Mouse (Mus musculus): Measurements from ENCODE around the gene Tnfsf9. TPM values are rescaled to one million over a fixed set of nuclear protein-coding genes. Genes with fewer than 3 reads are reported as not detected.

Tnfsf9 gene
- total and polyA plus RNA-seq, 2 experiments from 2014 or later: 4.7 to 8.1 TPM

DNA sequence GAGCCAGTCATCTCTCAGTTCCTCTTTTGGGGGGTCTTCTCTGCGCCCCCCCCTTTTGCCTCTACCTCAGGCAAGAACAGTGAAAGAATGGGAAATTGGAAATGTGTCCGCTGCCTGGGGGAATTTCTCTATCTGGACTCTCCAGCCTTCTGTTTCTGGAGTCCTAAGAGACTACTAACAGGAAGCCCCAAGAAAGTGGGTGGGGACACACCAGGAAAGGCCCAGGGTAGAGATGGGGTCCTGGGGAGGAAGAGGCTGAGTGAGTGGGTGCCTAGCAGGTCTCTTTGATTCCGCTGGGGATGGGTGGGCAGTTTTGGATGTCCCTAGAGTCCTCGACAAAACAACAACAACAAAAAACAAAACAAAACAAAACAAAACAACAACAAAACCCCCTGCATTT, 629 bp upstream of the Tnfsf9 start:
- Histone ChIP-seq H3K36me3 (ENCODE audit: insufficient read depth, low read length) (no peaks in the 10 kb centered on the region), H3K4me3 (ENCODE audit: low read length) (peak overlapping the region; percentile 69), H3K4me1 (ENCODE audit: insufficient read depth, low read length) (0 out of 2 replicates have a peak, but pooled peaks cover 4% of the 10 kb centered on the region), H3K9ac (replicated peaks; ENCODE audit: low read length) (peak overlapping the region; percentile 54; the same call in 1 of the 2 replicates), H3K4me2 (ENCODE audit: low read depth, low read length) (peak overlapping the region; percentile 76), H3K27ac (no peak overlapping the region), H3K9me3 (ENCODE audit: low read length) (no peaks in the 10 kb centered on the region), H3K27me3 (ENCODE audit: insufficient read depth, low read length) (no peaks in the 10 kb centered on the region)
- 42% methylated on average over 4 of the region's 4 CpGs for WGBS
- no peak for TF ChIP-seq CTCF (IDR thresholded peaks at IDR 0.05; ENCODE audit: low read depth)
- DNase-seq (ENCODE audit: low spot score): no peak
- no peak for ATAC-seq

DNA sequence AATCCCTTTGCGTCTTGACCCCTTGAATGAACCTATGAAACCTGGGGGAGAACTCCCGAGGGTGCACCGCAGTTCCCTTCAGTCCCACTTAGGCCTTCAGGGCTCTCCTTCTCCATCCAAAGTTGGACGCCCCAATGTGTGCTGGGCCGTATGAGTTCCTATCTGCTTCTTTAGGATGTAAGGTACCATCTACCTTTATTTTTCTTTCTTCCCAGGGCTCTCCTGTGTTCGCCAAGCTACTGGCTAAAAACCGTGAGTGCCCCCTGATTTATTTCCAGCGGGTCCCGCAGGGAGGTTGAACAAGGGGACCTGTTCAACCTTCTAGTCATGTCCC, 877 bp downstream of the Tnfsf9 start:
- WGBS: 8% methylated on average over 9 of the region's 9 CpGs
- peak overlapping the region; percentile 54; the same call in 1 of the 2 replicates for H3K9ac ChIP-seq (replicated peaks; ENCODE audit: low read length)
- no peaks in the 10 kb centered on the region for H3K9me3 ChIP-seq (ENCODE audit: low read length)
- H3K4me1 ChIP-seq (ENCODE audit: insufficient read depth, low read length): 0 out of 2 replicates have a peak, but pooled peaks cover 4% of the 10 kb centered on the region
- peak overlapping the region; percentile 69 for H3K4me3 ChIP-seq (ENCODE audit: low read length)
- no peak for DNase-seq (ENCODE audit: low spot score)
- no peak for TF ChIP-seq CTCF (IDR thresholded peaks at IDR 0.05; ENCODE audit: low read depth)
- no peaks in the 10 kb centered on the region for H3K36me3 ChIP-seq (ENCODE audit: insufficient read depth, low read length)
- peak overlapping the region; percentile 76 for H3K4me2 ChIP-seq (ENCODE audit: low read depth, low read length)
- ATAC-seq: 0 out of 2 replicates have a peak, but pooled peaks have one; percentile 6
- H3K27me3 ChIP-seq (ENCODE audit: insufficient read depth, low read length): no peaks in the 10 kb centered on the region
- no peak overlapping the region for H3K27ac ChIP-seq

DNA sequence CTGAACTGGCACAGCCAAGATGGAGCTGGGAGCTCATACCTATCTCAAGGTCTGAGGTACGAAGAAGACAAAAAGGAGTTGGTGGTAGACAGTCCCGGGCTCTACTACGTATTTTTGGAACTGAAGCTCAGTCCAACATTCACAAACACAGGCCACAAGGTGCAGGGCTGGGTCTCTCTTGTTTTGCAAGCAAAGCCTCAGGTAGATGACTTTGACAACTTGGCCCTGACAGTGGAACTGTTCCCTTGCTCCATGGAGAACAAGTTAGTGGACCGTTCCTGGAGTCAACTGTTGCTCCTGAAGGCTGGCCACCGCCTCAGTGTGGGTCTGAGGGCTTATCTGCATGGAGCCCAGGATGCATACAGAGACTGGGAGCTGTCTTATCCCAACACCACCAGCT, 1.9 kb downstream of the Tnfsf9 start:
- H3K9ac ChIP-seq (replicated peaks; ENCODE audit: low read length): no peak overlapping the region
- no peaks in the 10 kb centered on the region for H3K9me3 ChIP-seq (ENCODE audit: low read length)
- no peak for TF ChIP-seq CTCF (IDR thresholded peaks at IDR 0.05; ENCODE audit: low read depth)
- no peaks in the 10 kb centered on the region for H3K27me3 ChIP-seq (ENCODE audit: insufficient read depth, low read length)
- 0 out of 2 replicates have a peak, but pooled peaks cover 4% of the 10 kb centered on the region for H3K4me1 ChIP-seq (ENCODE audit: insufficient read depth, low read length)
- no peak overlapping the region for H3K4me3 ChIP-seq (ENCODE audit: low read length)
- DNase-seq (ENCODE audit: low spot score) (no peak), ATAC-seq (no peak)
- H3K36me3 ChIP-seq (ENCODE audit: insufficient read depth, low read length): no peaks in the 10 kb centered on the region
- H3K4me2 ChIP-seq (ENCODE audit: low read depth, low read length): no peak overlapping the region
- no peak overlapping the region for H3K27ac ChIP-seq
- WGBS: 92% methylated on average over 5 of the region's 5 CpGs

DNA sequence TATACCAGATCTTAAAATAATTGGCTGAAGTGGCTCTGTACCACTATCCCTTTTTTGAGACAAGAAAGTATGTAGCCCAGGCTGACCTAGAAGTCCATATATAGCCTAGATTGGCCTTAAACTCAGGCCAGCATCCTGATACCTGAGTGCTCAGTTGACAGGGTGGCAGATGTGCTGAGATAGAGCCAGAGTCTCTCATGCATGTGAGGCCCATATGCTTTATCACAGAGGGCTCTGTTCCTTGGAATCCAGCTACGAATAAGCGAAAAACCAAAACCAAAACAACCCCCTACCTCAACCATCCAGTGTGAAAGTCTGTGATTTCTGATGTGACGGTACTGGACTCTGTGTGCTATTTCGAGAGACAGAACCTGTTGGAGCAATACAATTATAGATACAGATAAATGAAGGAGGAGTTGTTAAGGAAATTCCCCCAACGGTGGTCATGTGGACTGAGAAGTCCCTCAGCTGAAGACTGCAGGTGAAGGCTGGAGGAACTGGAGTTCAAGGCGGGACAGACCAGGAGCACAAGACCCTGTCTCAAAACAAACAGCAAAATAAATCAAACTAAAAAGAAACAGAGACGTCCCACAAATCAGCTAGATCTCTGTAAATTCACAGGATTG, 3.0 kb downstream of the Tnfsf9 start:
- H3K27me3 ChIP-seq (ENCODE audit: insufficient read depth, low read length): no peaks in the 10 kb centered on the region
- ATAC-seq (no peak), DNase-seq (ENCODE audit: low spot score) (no peak)
- no peak overlapping the region for H3K4me3 ChIP-seq (ENCODE audit: low read length)
- no peak for TF ChIP-seq CTCF (IDR thresholded peaks at IDR 0.05; ENCODE audit: low read depth)
- no peak overlapping the region for H3K27ac ChIP-seq
- WGBS: 80% methylated on average over 7 of the region's 7 CpGs
- 0 out of 2 replicates have a peak, but pooled peaks cover 4% of the 10 kb centered on the region for H3K4me1 ChIP-seq (ENCODE audit: insufficient read depth, low read length)
- no peak overlapping the region for H3K9ac ChIP-seq (replicated peaks; ENCODE audit: low read length)
- H3K9me3 ChIP-seq (ENCODE audit: low read length): no peaks in the 10 kb centered on the region
- H3K36me3 ChIP-seq (ENCODE audit: insufficient read depth, low read length): no peaks in the 10 kb centered on the region
- H3K4me2 ChIP-seq (ENCODE audit: low read depth, low read length): no peak overlapping the region

DNA sequence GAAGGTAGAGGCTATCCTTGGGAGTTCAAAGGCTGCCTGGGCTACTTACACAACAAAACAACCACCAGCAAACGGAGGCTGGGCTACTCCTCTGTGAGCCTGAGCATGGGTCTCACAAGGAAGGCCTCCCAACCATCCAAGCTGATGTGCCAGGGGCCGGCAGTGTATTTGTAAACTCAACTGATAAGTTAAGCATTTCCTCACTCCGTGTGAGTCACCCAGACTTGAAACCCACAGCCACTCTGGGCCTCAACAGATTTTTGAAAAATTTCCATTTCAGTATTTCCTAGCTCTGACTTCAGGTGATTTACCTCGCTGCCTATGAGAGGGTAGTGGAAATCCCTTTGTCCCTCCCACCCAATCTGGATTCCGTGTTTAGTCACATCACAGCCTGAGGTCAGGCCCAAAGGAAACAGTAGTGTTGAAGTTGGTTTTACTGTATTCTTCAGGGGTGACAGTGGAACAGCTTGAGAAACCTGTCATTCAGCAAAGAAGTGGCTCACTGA, 3.6 kb downstream of the Tnfsf9 start:
- Histone ChIP-seq H3K4me2 (ENCODE audit: low read depth, low read length) (no peak overlapping the region), H3K27ac (no peak overlapping the region), H3K27me3 (ENCODE audit: insufficient read depth, low read length) (no peaks in the 10 kb centered on the region), H3K9ac (replicated peaks; ENCODE audit: low read length) (no peak overlapping the region), H3K4me1 (ENCODE audit: insufficient read depth, low read length) (0 out of 2 replicates have a peak, but pooled peaks cover 4% of the 10 kb centered on the region), H3K36me3 (ENCODE audit: insufficient read depth, low read length) (no peaks in the 10 kb centered on the region), H3K4me3 (ENCODE audit: low read length) (no peak overlapping the region), H3K9me3 (ENCODE audit: low read length) (no peaks in the 10 kb centered on the region)
- no peak for ATAC-seq
- WGBS: 64% methylated on average over 5 of the region's 5 CpGs
- no peak for DNase-seq (ENCODE audit: low spot score)
- TF ChIP-seq CTCF (IDR thresholded peaks at IDR 0.05; ENCODE audit: low read depth): no peak

DNA sequence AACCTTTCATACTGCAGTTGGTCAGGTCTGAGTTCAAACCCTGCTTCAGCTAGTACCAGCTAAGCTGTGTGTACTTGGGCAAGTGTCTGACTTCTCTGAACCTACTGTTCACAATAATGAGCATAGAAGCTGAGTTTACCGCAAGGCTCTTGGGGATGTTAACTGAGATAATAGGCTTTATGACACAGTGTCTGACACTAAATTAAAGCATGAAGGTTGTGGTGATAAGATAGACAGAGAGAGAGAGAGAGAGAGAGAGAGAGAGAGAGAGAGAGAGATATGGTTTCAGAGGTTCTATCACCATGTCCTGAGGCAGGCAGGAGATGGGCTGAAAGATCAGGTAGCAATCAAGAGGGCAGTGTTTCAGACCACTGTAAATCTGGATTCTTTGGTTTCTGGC, 4.9 kb downstream of the Tnfsf9 start:
- no peaks in the 10 kb centered on the region for H3K36me3 ChIP-seq (ENCODE audit: insufficient read depth, low read length)

More for the DNA sequence above, 4.9 kb downstream of the Tnfsf9 start:
- no peak overlapping the region for H3K4me2 ChIP-seq (ENCODE audit: low read depth, low read length)
- H3K4me3 ChIP-seq (ENCODE audit: low read length): no peak overlapping the region
- no peaks in the 10 kb centered on the region for H3K27me3 ChIP-seq (ENCODE audit: insufficient read depth, low read length)
- WGBS: 90% methylated on average over 1 of the region's 1 CpGs
- ATAC-seq (no peak), DNase-seq (ENCODE audit: low spot score) (no peak)
- no peak overlapping the region for H3K27ac ChIP-seq
- no peak for TF ChIP-seq CTCF (IDR thresholded peaks at IDR 0.05; ENCODE audit: low read depth)
- H3K9ac ChIP-seq (replicated peaks; ENCODE audit: low read length): no peak overlapping the region
- H3K9me3 ChIP-seq (ENCODE audit: low read length): no peaks in the 10 kb centered on the region
- no peaks in the 10 kb centered on the region for H3K4me1 ChIP-seq (ENCODE audit: insufficient read depth, low read length)
